In the genomic region with DNA sequence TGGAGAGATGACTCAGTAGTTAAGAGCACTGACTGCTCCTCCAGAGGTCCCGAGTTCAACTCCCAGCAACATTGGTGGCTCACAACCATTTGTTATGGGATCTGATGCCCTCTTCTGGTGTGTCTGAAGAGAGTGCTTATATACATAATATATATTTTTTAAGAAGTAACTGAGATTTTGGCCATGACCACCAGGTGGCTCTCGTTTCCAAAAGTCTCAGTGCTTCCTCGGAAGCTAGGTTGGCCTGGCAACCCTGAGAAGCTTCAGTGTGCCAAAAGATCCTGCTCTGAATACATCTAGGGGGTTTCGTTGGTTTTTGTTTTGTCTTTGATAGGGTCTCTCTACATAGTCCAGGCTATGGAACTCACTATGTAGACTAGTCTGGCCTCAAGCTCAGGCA, we compare ENCODE assay signal across 8 mouse cellular contexts. TPM values are rescaled to one million over a fixed set of nuclear protein-coding genes. Genes with fewer than 3 reads are reported as not detected.
DNase-seq lines count a peak whose midpoint lies in the region; ATAC-seq and TF ChIP-seq lines count a peak whose summit lies in the region.

No protein-coding gene starts in this region.

- peak; percentile 71 to 81 for DNase-seq in CD8-positive naive resting alpha-beta T cell, adult 2 months (ENCODE audit: low read depth in 2 of 2, low spot score in 2 of 2)
- peak; percentile 77 for DNase-seq in ZHBTc4 (ENCODE audit: low read depth, low spot score)
- DNase-seq in cerebellum, postnatal 36 days = peak; percentile 71 to 77
- DNase-seq in kidney, postnatal 0 days (ENCODE audit: low spot score) = peak; percentile 92
- DNase-seq in ovary, postnatal 14 days (ENCODE audit: low spot score) = peak; percentile 46
- peak; percentile 75 for DNase-seq in thymus, postnatal 25 days

- no peak overlapping the region for H3K4me3 ChIP-seq in heart, embryonic 16.5 days (ENCODE audit: low read length)
- no peak overlapping the region for H3K4me3 ChIP-seq in kidney, postnatal 0 days (replicated peaks; ENCODE audit: low read depth, low read length)
- H3K4me3 ChIP-seq in lung, embryonic 15.5 days = no peak overlapping the region

- H3K36me3 ChIP-seq in heart, embryonic 16.5 days (ENCODE audit: control insufficient read depth, insufficient read depth) = 0 out of 2 replicates have a peak, but pooled peaks cover 3% of the 10 kb centered on the region
- 0 out of 2 replicates have a peak, but pooled peaks cover 4% of the 10 kb centered on the region for H3K36me3 ChIP-seq in kidney, postnatal 0 days (ENCODE audit: insufficient read depth, low read length)
- H3K36me3 ChIP-seq in lung, embryonic 15.5 days = peaks cover 17% of the 10 kb centered on the region

- H3K27me3 ChIP-seq in heart, embryonic 16.5 days (ENCODE audit: control insufficient read depth, insufficient read depth, low read length) = no peaks in the 10 kb centered on the region
- no peaks in the 10 kb centered on the region for H3K27me3 ChIP-seq in kidney, postnatal 0 days (ENCODE audit: insufficient read depth, low read length)
- H3K27me3 ChIP-seq in lung, embryonic 15.5 days = no peaks in the 10 kb centered on the region

- H3K4me1 ChIP-seq in heart, embryonic 16.5 days (ENCODE audit: control insufficient read depth, insufficient read depth, low read length) = peaks cover 4% of the 10 kb centered on the region
- H3K4me1 ChIP-seq in kidney, postnatal 0 days (replicated peaks; ENCODE audit: insufficient read depth, low read length) = peaks cover 4% of the 10 kb centered on the region; the same call in 1 of the 2 replicates
- peaks cover 10% of the 10 kb centered on the region for H3K4me1 ChIP-seq in lung, embryonic 15.5 days

- peak; percentile 77 for ATAC-seq in heart, embryonic 16.5 days (replicated peaks; ENCODE audit: extremely low read depth, insufficient read depth, low FRiP score)
- ATAC-seq in kidney, postnatal 0 days (replicated peaks; ENCODE audit: low FRiP score, low read depth) = 0 out of 2 replicates have a peak, but pooled peaks have one; percentile 17
- peak; percentile 76; the same call in 1 of the 2 replicates for ATAC-seq in lung, embryonic 15.5 days (ENCODE audit: borderline replicate concordance, extremely low read depth, low FRiP score, low TSS enrichment)

- WGBS in heart, embryonic 16.5 days = 21% methylated on average over 4 of the region's 4 CpGs
- 34% methylated on average over 4 of the region's 4 CpGs for WGBS in kidney, postnatal 0 days
- 27% methylated on average over 4 of the region's 4 CpGs for WGBS in lung, embryonic 15.5 days

- H3K9ac ChIP-seq in heart, embryonic 16.5 days (ENCODE audit: low read length) = no peak overlapping the region
- no peak overlapping the region for H3K9ac ChIP-seq in kidney, postnatal 0 days (ENCODE audit: low read depth, low read length)
- no peak overlapping the region for H3K9ac ChIP-seq in lung, embryonic 15.5 days

- H3K27ac ChIP-seq in heart, embryonic 16.5 days (ENCODE audit: low read length) = no peak overlapping the region
- no peak overlapping the region for H3K27ac ChIP-seq in kidney, postnatal 0 days
- H3K27ac ChIP-seq in lung, embryonic 15.5 days = no peak overlapping the region

- TF ChIP-seq CTCF in kidney, postnatal 0 days (IDR thresholded peaks at IDR 0.05; ENCODE audit: low read depth) = peak; percentile 78

- no peak overlapping the region for H3K4me2 ChIP-seq in heart, embryonic 16.5 days (ENCODE audit: low read depth, low read length)
- H3K4me2 ChIP-seq in kidney, postnatal 0 days (ENCODE audit: low read length) = no peak overlapping the region
- H3K4me2 ChIP-seq in lung, embryonic 15.5 days = no peak overlapping the region

- H3K9me3 ChIP-seq in heart, embryonic 16.5 days (replicated peaks; ENCODE audit: control insufficient read depth, low read length) = no peaks in the 10 kb centered on the region
- no peaks in the 10 kb centered on the region for H3K9me3 ChIP-seq in kidney, postnatal 0 days (replicated peaks; ENCODE audit: low read length)
- H3K9me3 ChIP-seq in lung, embryonic 15.5 days = no peaks in the 10 kb centered on the region

RNA-seq across cellular contexts. Expression of gene Purb, which starts 10.6 kb away (rescaled TPM):
- polyA plus RNA-seq in heart, embryonic 16.5 days (2015; fragmentation: Nextera tagmentation; extraction: Ambion mirVana) = 22.1 and 24.2 TPM in 2 replicates
- 24.5 and 26.4 TPM in 2 replicates for polyA plus RNA-seq in kidney, postnatal 0 days (2015; fragmentation: Nextera tagmentation; extraction: Ambion mirVana)
- polyA plus RNA-seq in lung, embryonic 15.5 days (2015; fragmentation: Nextera tagmentation; extraction: Ambion mirVana) = 28.1 and 28.8 TPM in 2 replicates

RNA-seq across cellular contexts. Expression of gene H2afv, which starts 20.9 kb away (rescaled TPM):
- polyA plus RNA-seq in heart, embryonic 16.5 days (2015; fragmentation: Nextera tagmentation; extraction: Ambion mirVana) = 327 and 358 TPM in 2 replicates
- polyA plus RNA-seq in kidney, postnatal 0 days (2015; fragmentation: Nextera tagmentation; extraction: Ambion mirVana) = 441 and 458 TPM in 2 replicates
- polyA plus RNA-seq in lung, embryonic 15.5 days (2015; fragmentation: Nextera tagmentation; extraction: Ambion mirVana) = 540 and 574 TPM in 2 replicates

RNA-seq across cellular contexts. Expression of gene Ppia, which starts 49.9 kb away (rescaled TPM):
- polyA plus RNA-seq in heart, embryonic 16.5 days (2015; fragmentation: Nextera tagmentation; extraction: Ambion mirVana) = 3,856 and 4,038 TPM in 2 replicates
- polyA plus RNA-seq in kidney, postnatal 0 days (2015; fragmentation: Nextera tagmentation; extraction: Ambion mirVana) = 5,621 and 5,791 TPM in 2 replicates
- 6,112 and 6,204 TPM in 2 replicates for polyA plus RNA-seq in lung, embryonic 15.5 days (2015; fragmentation: Nextera tagmentation; extraction: Ambion mirVana)

RNA-seq across cellular contexts. Expression of gene Myo1g, which starts 55.6 kb away (rescaled TPM):
- 3.4 and 6.8 TPM in 2 replicates for polyA plus RNA-seq in heart, embryonic 16.5 days (2015; fragmentation: Nextera tagmentation; extraction: Ambion mirVana)
- polyA plus RNA-seq in kidney, postnatal 0 days (2015; fragmentation: Nextera tagmentation; extraction: Ambion mirVana) = 0.42 and 0.83 TPM in 2 replicates
- 2.9 and 4.1 TPM in 2 replicates for polyA plus RNA-seq in lung, embryonic 15.5 days (2015; fragmentation: Nextera tagmentation; extraction: Ambion mirVana)

Comparison
In these comparisons a context has a peak if more than half of its experiments do, and no peak if none do; other contexts are left out.
1. ATAC-seq: peak in every context shown above with its lines; median percentile 77 in heart, embryonic 16.5 days; 76 in lung, embryonic 15.5 days; 17 in kidney, postnatal 0 days.